Mouse (Mus musculus): Measurements from ENCODE around the gene Tuba4a. TPM values are rescaled to one million over a fixed set of nuclear protein-coding genes. Genes with fewer than 3 reads are reported as not detected.

The Tuba4a gene
- polyA plus RNA-seq (2015; fragmentation: Nextera tagmentation; extraction: Ambion mirVana), result 363 and 392 TPM in 2 replicates

GRCm38 (mm10) chr1:75219531-75219930, at the start of gene Tuba4a:
TSS of gene Tuba4a (minus strand) at chr1:75219865.

GRCm38 (mm10) chr1:75264091-75264880, 44.6 kb upstream of the Tuba4a start, which contains the start of gene Ptprn:
TSS of gene Ptprn (minus strand) at chr1:75264502.

GRCm38 (mm10) chr1:75236117-75237050, 16.7 kb upstream of the Tuba4a start, which contains the start of gene Dnajb2:
TSS of gene Dnajb2 (plus strand) at chr1:75236406.

GRCm38 (mm10) chr1:75231664-75232152, 12.0 kb upstream of the Tuba4a start, which contains the start of gene A630095N17Rik:
TSS of gene A630095N17Rik (minus strand) at chr1:75232102.

GRCm38 (mm10) chr1:75210136-75211087, 9.3 kb downstream of the Tuba4a start, which contains the start of the genes Glb1l and Stk16:
TSS of gene Glb1l (minus strand) at chr1:75210813.
TSS of gene Stk16 (plus strand) at chr1:75210838.

GRCm38 (mm10) chr1:75191622-75192402, 27.9 kb downstream of the Tuba4a start, which contains the start of the genes Ankzf1 and Atg9a:
TSS of gene Ankzf1 (plus strand) at chr1:75192151.
TSS of gene Atg9a (minus strand) at chr1:75192196.

GRCm38 (mm10) chr1:75180105-75180590, 39.5 kb downstream of the Tuba4a start, which contains the start of gene Abcb6:
TSS of gene Abcb6 (minus strand) at chr1:75180392.

GRCm38 (mm10) chr1:75168472-75169464, 50.9 kb downstream of the Tuba4a start, which contains the start of gene Zfand2b:
TSS of gene Zfand2b (plus strand) at chr1:75168646.

Other genes with a start within 250 kb of the Tuba4a start
- 7.1 and 7.9 TPM in 2 replicates for gene Nhej1, start 94.7 kb downstream of the Tuba4a start, polyA plus RNA-seq (2015; fragmentation: Nextera tagmentation; extraction: Ambion mirVana)
- gene Slc23a3, start 86.0 kb downstream of the Tuba4a start, polyA plus RNA-seq (2015; fragmentation: Nextera tagmentation; extraction: Ambion mirVana), result 0.94 and 1.3 TPM in 2 replicates
- 67.5 and 72.4 TPM in 2 replicates for gene Cnppd1, start 77.2 kb downstream of the Tuba4a start, polyA plus RNA-seq (2015; fragmentation: Nextera tagmentation; extraction: Ambion mirVana)
- gene Retreg2, start 77.1 kb downstream of the Tuba4a start, polyA plus RNA-seq (2015; fragmentation: Nextera tagmentation; extraction: Ambion mirVana), result 59.5 and 62.7 TPM in 2 replicates
- 44.8 and 52.0 TPM in 2 replicates for gene Zfand2b, start 51.2 kb downstream of the Tuba4a start, polyA plus RNA-seq (2015; fragmentation: Nextera tagmentation; extraction: Ambion mirVana)
- gene Abcb6, start 39.5 kb downstream of the Tuba4a start, polyA plus RNA-seq (2015; fragmentation: Nextera tagmentation; extraction: Ambion mirVana), result 48.6 and 54.9 TPM in 2 replicates
- 13.2 and 13.3 TPM in 2 replicates for gene Ankzf1, start 27.7 kb downstream of the Tuba4a start, polyA plus RNA-seq (2015; fragmentation: Nextera tagmentation; extraction: Ambion mirVana)
- 25.2 and 26.9 TPM in 2 replicates for gene Atg9a, start 27.7 kb downstream of the Tuba4a start, polyA plus RNA-seq (2015; fragmentation: Nextera tagmentation; extraction: Ambion mirVana)
- gene Glb1l, start 9.1 kb downstream of the Tuba4a start, polyA plus RNA-seq (2015; fragmentation: Nextera tagmentation; extraction: Ambion mirVana), result 6.6 and 10.7 TPM in 2 replicates
- 72.1 and 75.1 TPM in 2 replicates for gene Stk16, start 9.0 kb downstream of the Tuba4a start, polyA plus RNA-seq (2015; fragmentation: Nextera tagmentation; extraction: Ambion mirVana)
- not detected in 2 replicates for gene A630095N17Rik, start 12.2 kb upstream of the Tuba4a start, polyA plus RNA-seq (2015; fragmentation: Nextera tagmentation; extraction: Ambion mirVana)
- 37.0 and 38.2 TPM in 2 replicates for gene Dnajb2, start 16.5 kb upstream of the Tuba4a start, polyA plus RNA-seq (2015; fragmentation: Nextera tagmentation; extraction: Ambion mirVana)
- 0.05 and 0.12 TPM in 2 replicates for gene Ptprn, start 44.6 kb upstream of the Tuba4a start, polyA plus RNA-seq (2015; fragmentation: Nextera tagmentation; extraction: Ambion mirVana)
- not detected in 2 replicates for gene Resp18, start 58.5 kb upstream of the Tuba4a start, polyA plus RNA-seq (2015; fragmentation: Nextera tagmentation; extraction: Ambion mirVana)
- gene Dnpep, start 98.1 kb upstream of the Tuba4a start, polyA plus RNA-seq (2015; fragmentation: Nextera tagmentation; extraction: Ambion mirVana), result 46.6 and 54.4 TPM in 2 replicates
- 18.8 and 21.8 TPM in 2 replicates for gene Des, start 140.5 kb upstream of the Tuba4a start, polyA plus RNA-seq (2015; fragmentation: Nextera tagmentation; extraction: Ambion mirVana)
- gene Speg, start 155.4 kb upstream of the Tuba4a start, polyA plus RNA-seq (2015; fragmentation: Nextera tagmentation; extraction: Ambion mirVana), result 6.9 and 7.2 TPM in 2 replicates
- gene Gmppa, start 216.1 kb upstream of the Tuba4a start, polyA plus RNA-seq (2015; fragmentation: Nextera tagmentation; extraction: Ambion mirVana), result 31.2 and 35.9 TPM in 2 replicates
- not detected in 2 replicates for gene Asic4, start 230.6 kb upstream of the Tuba4a start, polyA plus RNA-seq (2015; fragmentation: Nextera tagmentation; extraction: Ambion mirVana)